Mouse (Mus musculus): Measurements from ENCODE around the gene Ppp2r1a.
A peak's percentile ranks its signal among the peaks of the same experiment; 100 is the strongest.

Gene Ppp2r1a

DNA sequence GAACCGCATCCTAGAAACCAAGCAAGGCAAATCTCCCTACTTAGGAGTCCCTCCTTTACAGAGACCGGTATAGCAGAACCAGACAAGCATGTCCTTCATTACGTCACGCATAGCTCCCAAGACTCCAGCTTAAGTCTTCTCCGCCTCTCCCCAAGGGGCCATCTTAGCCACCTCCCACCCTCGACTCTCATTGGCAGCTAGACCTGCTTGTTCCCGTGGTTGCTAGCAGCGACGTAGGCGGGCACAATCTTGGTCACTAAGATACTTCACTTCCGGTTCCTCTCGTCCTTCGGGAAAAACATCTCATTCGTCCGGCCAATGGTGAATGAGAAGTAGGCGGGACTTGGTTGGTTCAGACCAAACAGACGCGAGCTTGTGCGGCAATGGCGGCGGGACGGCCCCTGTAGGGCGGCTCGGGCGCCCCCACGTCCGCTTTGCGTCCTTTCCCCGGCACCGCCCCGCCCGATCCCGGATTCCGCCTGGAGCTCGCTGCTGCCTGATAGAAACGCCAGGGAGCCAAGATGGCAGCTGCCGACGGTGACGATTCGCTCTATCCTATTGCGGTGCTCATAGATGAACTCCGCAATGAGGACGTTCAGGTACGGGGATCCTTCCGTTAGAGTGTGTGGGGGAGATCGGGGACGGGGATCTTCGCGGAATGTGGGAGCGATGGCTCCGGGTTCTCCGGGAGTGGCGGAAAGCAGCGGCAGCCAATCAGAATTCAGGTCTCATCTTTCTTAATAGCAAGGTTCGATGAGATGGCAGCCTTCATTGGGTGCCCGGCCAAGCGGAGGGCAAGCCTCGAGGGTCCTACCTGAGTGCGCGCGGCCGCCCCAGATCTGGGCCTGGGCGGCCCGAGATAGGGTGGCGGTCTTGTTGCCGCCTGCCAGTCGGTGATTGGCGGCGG, at the start of gene Ppp2r1a:
Gene Ppp2r1a, plus strand, starts transcription at position 327 of the 907 bp plus-strand sequence.
- peak; percentile 99 for DNase-seq (ENCODE audit: low read depth, low spot score)

DNA sequence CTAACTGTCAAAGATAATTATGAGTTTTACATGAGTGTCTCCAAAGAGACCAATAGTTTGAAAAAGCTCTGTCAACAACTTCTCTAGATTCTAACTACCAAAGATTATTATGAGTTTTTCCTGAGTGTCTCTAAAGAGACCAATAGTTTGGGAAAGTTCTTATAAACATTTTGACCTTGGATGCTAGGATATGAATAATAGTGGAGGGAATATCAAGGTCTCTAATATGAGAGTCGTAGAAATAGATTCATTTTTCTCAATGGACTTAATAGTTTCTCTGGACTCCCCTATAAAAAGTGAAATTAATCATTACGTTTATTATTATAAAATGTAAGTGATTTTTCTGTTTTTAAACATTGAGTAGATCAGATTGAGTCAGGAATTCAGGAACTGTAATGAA, 40.1 kb upstream of the Ppp2r1a start, which contains the start of gene Vmn1r231:
Gene Vmn1r231, minus strand, starts transcription at position 101 of the 400 bp plus-strand sequence.
- DNase-seq (ENCODE audit: low read depth, low spot score): no peak

DNA sequence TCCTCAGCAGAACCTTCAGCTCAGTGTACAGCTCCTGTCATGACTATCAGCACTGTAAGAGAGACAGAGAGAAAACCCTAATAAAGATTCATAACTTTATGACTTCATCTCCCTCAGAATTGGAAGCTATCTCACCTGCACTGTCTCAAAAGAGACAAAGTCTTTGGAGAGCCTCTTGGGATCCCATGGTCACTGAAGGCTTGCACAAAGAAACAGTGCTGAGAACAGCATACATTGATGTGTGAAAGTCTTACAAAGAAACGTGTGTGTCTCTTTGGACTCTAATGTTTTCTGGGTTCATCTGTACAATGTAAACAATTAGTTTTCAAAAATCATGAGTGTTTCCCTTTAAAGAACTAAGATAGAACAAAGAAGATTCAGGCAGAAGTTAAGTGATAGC, 25.5 kb upstream of the Ppp2r1a start, which contains the start of gene Vmn1r232:
Gene Vmn1r232, minus strand, starts transcription at position 101 of the 400 bp plus-strand sequence.
- DNase-seq (ENCODE audit: low read depth, low spot score): no peak

DNA sequence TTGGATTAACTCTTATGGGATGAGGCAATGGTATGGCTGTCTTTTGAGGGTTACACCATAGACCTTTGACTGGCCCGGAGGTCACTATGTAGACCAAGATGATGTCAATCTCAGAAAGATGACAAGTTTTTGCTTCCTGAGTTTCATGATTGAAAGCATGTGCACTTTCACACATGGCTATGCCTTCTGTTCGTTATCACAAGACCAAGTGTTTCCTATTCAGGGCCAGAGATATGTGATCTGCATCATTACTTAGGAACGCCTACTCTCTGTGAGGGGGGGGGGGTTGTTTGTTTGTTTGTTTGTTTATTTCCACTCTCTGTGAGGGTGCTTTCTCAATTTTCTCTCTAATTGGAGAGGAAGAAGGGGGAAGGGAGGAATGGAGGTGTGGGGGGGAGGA, 885 bp upstream of the Ppp2r1a start:
- DNase-seq (ENCODE audit: low read depth, low spot score): no peak

DNA sequence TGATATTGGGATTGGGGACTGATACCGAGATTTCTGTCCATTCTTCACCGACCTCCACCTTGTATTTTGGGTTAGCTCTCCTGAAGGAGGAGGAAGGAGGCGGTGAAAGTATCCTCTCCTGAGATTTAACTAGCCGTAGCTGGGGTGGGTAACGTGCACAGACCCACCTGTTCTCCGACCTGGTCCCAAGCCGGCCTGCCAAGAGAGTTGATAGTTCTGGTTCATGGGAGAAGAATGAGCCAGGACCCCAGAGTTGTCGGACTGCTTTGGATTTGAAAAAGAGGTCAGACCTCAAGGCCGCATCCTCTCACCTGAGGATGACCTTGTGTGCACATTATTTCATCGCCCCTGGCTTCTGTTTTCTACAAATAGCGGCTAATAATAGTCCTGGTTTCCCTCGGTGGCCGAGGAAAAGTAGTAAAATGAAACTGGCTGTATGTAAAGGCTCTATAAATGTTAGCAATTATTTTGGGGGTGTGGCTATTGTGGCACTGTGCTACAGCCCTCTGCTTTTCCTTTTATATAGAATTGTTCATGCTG, 985 bp downstream of the Ppp2r1a start:
- no peak for DNase-seq (ENCODE audit: low read depth, low spot score)

DNA sequence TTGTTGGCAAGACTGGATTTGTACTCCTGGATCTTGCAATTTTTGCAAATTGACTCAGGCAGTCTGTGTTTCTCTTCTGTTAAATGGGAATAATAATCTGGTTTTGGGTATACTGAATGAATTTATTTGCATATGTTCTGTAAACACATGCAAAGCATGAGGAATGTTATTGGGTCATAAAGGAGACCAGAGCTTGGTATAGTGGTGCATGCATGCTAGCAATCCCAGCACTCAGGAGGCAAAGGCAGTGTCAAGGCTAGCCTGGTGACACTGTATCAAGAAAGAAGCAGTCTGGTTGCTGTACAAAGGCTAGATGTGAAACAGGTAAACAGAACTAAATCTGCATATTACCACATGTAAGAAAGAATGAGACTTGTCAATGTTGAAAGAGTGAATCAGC, 1.5 kb downstream of the Ppp2r1a start:
- DNase-seq (ENCODE audit: low read depth, low spot score): no peak

DNA sequence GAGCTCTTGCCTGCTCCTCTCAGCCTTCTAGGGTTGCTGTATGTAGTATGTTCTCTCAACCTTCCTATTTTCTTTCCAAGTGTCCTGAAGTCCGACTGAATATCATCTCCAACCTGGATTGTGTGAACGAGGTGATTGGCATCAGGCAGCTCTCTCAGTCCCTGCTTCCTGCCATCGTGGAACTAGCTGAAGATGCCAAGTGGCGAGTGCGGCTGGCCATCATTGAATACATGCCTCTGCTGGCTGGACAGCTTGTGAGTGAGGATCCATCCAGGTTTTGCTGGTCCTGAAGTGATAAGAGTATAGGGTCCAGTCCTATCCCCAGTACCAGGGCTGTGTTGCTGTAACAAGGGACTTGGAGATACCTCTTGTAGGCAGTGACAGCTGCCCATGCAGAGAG, 15.3 kb downstream of the Ppp2r1a start:
- no peak for DNase-seq (ENCODE audit: low read depth, low spot score)

DNA sequence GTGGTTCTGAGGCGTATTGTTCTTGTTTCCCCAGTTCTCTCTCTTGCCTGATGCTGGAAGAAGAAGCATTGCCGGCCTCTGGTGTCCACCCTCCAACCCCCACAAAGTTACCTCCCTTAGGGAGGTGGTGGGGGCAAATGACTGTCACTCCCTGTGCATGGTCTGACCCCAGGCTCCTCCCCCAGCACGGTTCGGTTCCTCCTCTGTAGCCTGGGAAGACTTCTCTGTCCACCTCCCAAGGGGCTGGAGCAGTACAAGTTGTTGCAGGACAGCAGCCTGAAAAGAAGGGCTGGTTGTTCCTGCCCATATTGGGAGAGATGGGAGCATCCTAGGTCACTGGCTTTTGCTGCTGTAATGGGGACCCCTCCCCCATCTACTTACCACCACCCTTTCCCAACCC, 20.3 kb downstream of the Ppp2r1a start:
- DNase-seq (ENCODE audit: low read depth, low spot score): no peak

DNA sequence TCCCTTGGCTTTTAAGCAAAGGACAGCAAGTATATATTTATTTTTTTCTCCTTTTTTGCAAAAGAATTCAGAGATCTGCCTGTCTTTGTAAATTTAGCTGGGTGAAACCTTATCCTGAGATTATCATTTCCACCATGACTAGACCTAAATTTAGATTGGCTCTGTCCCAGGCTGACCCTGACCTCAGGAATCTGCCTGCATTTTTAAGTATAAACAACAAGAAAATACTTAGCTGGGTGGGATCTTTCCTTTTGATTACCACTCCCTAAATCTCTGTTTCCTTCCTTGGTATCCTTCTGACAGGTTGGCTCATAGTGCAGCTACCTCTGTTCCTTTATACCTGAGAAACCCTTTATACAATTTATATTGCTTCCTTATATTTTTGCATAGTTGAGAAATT, 21.6 kb downstream of the Ppp2r1a start:
- DNase-seq (ENCODE audit: low read depth, low spot score): no peak

DNA sequence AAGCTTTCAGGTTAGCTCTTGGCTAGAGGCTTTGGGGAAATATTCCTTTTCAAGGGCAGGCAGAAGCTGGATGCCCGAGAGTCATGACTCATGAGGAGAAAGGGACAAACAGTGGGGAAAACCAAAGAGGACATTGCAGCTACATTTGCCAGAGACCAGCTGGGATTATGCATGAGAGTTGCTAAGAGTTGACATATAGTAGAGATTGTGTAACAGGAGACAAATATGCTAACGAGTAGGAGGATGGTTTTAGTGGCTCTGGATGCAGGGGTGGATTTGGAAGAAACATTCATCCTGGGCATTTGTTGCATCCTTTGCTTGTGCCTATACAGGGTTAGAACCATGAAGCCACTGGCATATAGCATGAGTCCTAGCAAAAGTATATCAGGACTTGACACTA, 48.6 kb downstream of the Ppp2r1a start:
- no peak for DNase-seq (ENCODE audit: low read depth, low spot score)

DNA sequence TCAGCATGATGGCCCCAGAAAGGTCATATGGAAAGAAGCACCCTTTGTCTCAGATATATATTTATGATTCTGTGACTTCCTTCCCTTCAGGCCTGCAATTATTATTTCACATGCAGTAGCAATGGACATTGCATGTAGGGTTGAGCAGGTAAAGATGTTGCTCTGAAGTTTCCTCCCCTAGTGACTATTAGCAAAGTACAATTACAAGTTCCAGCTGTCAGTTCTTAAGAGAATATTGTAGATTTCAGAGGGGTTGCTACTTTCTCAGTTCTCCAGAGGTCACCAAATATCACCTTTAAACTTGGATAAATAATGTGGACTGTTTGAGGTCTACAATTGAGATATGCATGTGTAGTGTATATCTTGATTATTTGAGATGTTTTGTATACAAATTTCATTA, 51.3 kb downstream of the Ppp2r1a start, which contains the start of gene Vmn1r233:
Gene Vmn1r233, minus strand, starts transcription at position 101 of the 400 bp plus-strand sequence.
- DNase-seq (ENCODE audit: low read depth, low spot score): no peak

DNA sequence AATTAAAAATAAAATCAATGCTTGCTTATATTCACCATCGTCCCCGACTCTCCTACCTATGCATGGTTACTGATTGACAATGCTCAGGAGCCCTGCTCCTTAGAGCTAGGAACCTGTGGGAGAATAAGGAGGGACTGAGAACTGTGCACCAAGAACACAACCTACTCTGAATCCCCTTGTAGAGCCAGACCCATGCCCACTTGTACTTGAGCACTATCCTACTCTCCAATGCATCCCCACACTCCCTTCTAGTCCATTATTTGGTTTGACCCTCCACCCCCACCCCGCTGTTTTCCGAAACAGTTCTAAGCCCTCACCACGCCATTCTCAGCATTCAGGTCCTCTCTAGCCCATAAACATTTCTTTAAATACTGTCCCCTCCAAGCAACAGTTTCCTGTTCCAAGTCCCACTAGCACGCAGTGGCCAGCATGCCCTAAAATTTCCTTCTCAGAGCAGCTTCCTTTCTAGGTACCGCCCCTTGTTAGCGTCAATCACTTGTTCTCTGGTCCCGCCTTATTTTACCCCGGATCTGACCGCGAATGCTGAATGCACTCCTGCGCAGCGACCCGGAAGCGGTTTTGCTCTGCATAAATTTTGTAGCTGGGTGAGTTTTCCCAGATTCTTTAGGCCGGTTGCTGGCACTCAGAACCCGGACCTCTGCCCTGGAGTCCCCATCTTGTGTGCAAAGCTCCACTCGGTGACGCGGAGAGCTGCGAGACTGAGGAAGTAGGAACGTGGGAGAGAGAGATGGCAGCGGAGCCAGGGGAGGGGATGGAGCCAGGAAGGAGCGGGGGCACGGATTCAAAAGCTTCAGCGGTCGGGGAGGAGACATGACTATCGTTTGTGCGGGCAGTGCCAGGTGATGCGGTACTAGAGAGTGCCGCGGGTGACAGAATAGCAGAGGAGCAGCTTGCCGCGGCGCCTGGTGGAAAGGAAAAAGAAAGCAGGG, 63.5 kb downstream of the Ppp2r1a start, which contains the start of gene Zfp160:
Gene Zfp160, plus strand, starts transcription at position 522 of the 950 bp plus-strand sequence.
- DNase-seq (ENCODE audit: low read depth, low spot score): peak; percentile 82

DNA sequence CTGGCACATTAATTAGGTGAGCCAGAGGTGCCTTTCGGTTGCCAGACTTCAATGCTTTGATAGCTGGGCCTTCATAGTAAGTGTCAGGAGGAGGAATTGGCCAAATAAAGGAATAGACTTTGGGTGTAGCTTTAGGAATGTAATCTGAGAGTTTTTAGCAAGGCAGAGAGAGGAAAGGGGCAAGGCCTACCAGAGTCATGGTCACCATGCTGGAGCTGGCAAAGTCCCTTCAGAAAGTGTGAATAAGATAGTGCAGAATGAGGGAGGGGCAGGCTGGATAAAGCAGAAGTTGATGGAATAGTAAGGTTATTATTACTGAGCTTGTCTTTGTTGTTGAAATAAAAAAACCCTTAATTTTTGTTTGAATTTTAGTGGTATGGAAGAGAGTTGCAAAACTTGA, 64.6 kb downstream of the Ppp2r1a start:
- no peak for DNase-seq (ENCODE audit: low read depth, low spot score)

All from retina, postnatal 7 days (tissue).